Mouse (Mus musculus) G1E (cell line): ENCODE data around the gene Spata4. TPM values are rescaled to one million over a fixed set of nuclear protein-coding genes. Genes with fewer than 3 reads are reported as not detected.

Experiments
- ATAC-seq: 2 replicates; pipeline ENCODE4 v1.8.0; 2016; ENCODE audit warnings: mild to moderate bottlenecking; ENCODE audit not compliant: insufficient number of reproducible peaks, poor library complexity, low FRiP score, severe bottlenecking; ENCODE audit errors: extremely low read depth
- DNase-seq: peaks from one replicate; pipeline ENCODE4 v3.0.0; 2012; ENCODE audit warnings: low spot score
- H3K27me3 ChIP-seq: 2 replicates; pipeline ENCODE4 v1.6.1; 2012; ENCODE audit warnings: mild to moderate bottlenecking, low read length, inconsistent platforms; ENCODE audit not compliant: insufficient read depth
- H3K36me3 ChIP-seq: replicated peaks from 2 replicates; pipeline ENCODE3; 2012; ENCODE audit warnings: mild to moderate bottlenecking, inconsistent platforms
- H3K4me1 ChIP-seq: 2 replicates; pipeline ENCODE4 v1.6.1; 2012; ENCODE audit warnings: low read depth, low read length, inconsistent platforms, mixed read lengths; ENCODE audit not compliant: insufficient read depth
- H3K4me3 ChIP-seq: 2 replicates; pipeline ENCODE4 v1.5.1; 2012; ENCODE audit warnings: low read depth, mild to moderate bottlenecking, inconsistent platforms, low read length, moderate library complexity, mixed read lengths
- H3K9me3 ChIP-seq: replicated peaks from 2 replicates; pipeline ENCODE4 v1.6.1; 2012; ENCODE audit warnings: inconsistent platforms
- CTCF ChIP-seq: IDR thresholded peaks from 2 replicates; pipeline ENCODE4 v1.5.1; 2012; ENCODE audit warnings: low read depth, low read length, inconsistent platforms, mixed read lengths
- GATA1 ChIP-seq: IDR thresholded peaks from 2 replicates; pipeline ENCODE4 v1.6.1; 2012; ENCODE audit warnings: borderline replicate concordance, low read length, inconsistent platforms, mixed read lengths
- GATA2 ChIP-seq: IDR thresholded peaks from 2 replicates; pipeline ENCODE4 v1.6.1; 2012; ENCODE audit warnings: low read depth, low read length, inconsistent platforms, borderline replicate concordance
- POLR2AphosphoS5 ChIP-seq: IDR thresholded peaks from 2 replicates; pipeline ENCODE4 v1.6.1; 2012; ENCODE audit warnings: low read depth, low read length, inconsistent platforms; ENCODE audit not compliant: insufficient replicate concordance
- TAL1 ChIP-seq: conservative IDR thresholded peaks from 2 replicates; pipeline ENCODE4 v1.6.1; 2012; ENCODE audit warnings: low read depth, low read length, inconsistent platforms, mixed read lengths
- polyA plus RNA-seq: library from polyadenylated mRNA; stranded (reverse); fragments of >175 nt; gene quantifications from 2 replicates; pipeline ENCODE4 v1.2.3, GENCODE M21; 2012
- total RNA-seq, 2 experiments: library from RNA; stranded (forward) in 1 of 2; stranded (reverse) in 1 of 2; fragments of 200-1000 nt in 1 of 2; fragments of >200 nt in 1 of 2; fragmentation: Nextera tagmentation in 1 of 2; gene quantifications; 2 replicates each; pipeline ENCODE4 v1.2.3; 2014 to 2017

Spata4 gene
- total and polyA plus RNA-seq, 3 experiments = not detected

- Histone ChIP-seq H3K4me1 (no peaks in the 10 kb centered on the region), H3K36me3 (no peaks in the 10 kb centered on the region), H3K27me3 (no peaks in the 10 kb centered on the region; the same call in 1 of the 2 replicates), H3K9me3 (no peaks in the 10 kb centered on the region), H3K4me3 (no peak overlapping the region)
- ATAC-seq = no peak
- no peak for TF ChIP-seq GATA1
- TF ChIP-seq CTCF = no peak
- no peak for TF ChIP-seq GATA2
- TF ChIP-seq POLR2AphosphoS5 = no peak
- no peak for TF ChIP-seq TAL1
- no peak for DNase-seq
Measured at GRCm38 (mm10) chr8:54570618-54571609, 29.7 kb upstream of the Spata4 start.

GRCm38 (mm10) chr8:54581436-54581835 lies 19.1 kb upstream of the Spata4 start:
- no peak for DNase-seq
- H3K27me3 ChIP-seq = no peaks in the 10 kb centered on the region
- H3K4me1 ChIP-seq = no peaks in the 10 kb centered on the region
- no peak for TF ChIP-seq CTCF
- TF ChIP-seq GATA1 = no peak
- no peak for TF ChIP-seq GATA2
- no peak for TF ChIP-seq POLR2AphosphoS5
- no peak for TF ChIP-seq TAL1
- no peak overlapping the region for H3K4me3 ChIP-seq
- ATAC-seq = no peak
- no peaks in the 10 kb centered on the region for H3K36me3 ChIP-seq
- H3K9me3 ChIP-seq = no peaks in the 10 kb centered on the region

- Histone ChIP-seq H3K36me3 (no peaks in the 10 kb centered on the region), H3K4me3 (no peak overlapping the region), H3K9me3 (0 out of 2 replicates have a peak, but pooled peaks cover 2% of the 10 kb centered on the region), H3K27me3 (no peaks in the 10 kb centered on the region), H3K4me1 (no peaks in the 10 kb centered on the region)
- no peak for DNase-seq
- ATAC-seq = no peak
- no peak for TF ChIP-seq TAL1
- no peak for TF ChIP-seq GATA2
- TF ChIP-seq GATA1 = no peak
- no peak for TF ChIP-seq CTCF
- TF ChIP-seq POLR2AphosphoS5 = no peak
Measured at GRCm38 (mm10) chr8:54582886-54583285, 17.7 kb upstream of the Spata4 start.

GRCm38 (mm10) chr8:54594634-54595033 lies 5.9 kb upstream of the Spata4 start:
- ATAC-seq (no peak), DNase-seq (no peak)
- no peak overlapping the region for H3K4me3 ChIP-seq
- H3K4me1 ChIP-seq = no peaks in the 10 kb centered on the region
- no peaks in the 10 kb centered on the region for H3K27me3 ChIP-seq
- TF ChIP-seq GATA2 (no peak), POLR2AphosphoS5 (no peak), GATA1 (no peak), CTCF (no peak), TAL1 (no peak)
- H3K9me3 ChIP-seq = no peaks in the 10 kb centered on the region
- H3K36me3 ChIP-seq = no peaks in the 10 kb centered on the region

- peaks cover 7% of the 10 kb centered on the region for H3K27me3 ChIP-seq
- no peak for TF ChIP-seq GATA1
- no peak for TF ChIP-seq POLR2AphosphoS5
- no peak for TF ChIP-seq GATA2
- no peak for TF ChIP-seq TAL1
- no peak for TF ChIP-seq CTCF
- H3K4me1 ChIP-seq = peaks cover 6% of the 10 kb centered on the region; the same call in 1 of the 2 replicates
- no peaks in the 10 kb centered on the region for H3K36me3 ChIP-seq
- H3K9me3 ChIP-seq = no peaks in the 10 kb centered on the region
- DNase-seq (no peak), ATAC-seq (no peak)
- no peak overlapping the region for H3K4me3 ChIP-seq
Measured at GRCm38 (mm10) chr8:54596051-54596450, 4.5 kb upstream of the Spata4 start.

GRCm38 (mm10) chr8:54596940-54597339 lies 3.6 kb upstream of the Spata4 start:
- Histone ChIP-seq H3K36me3 (no peaks in the 10 kb centered on the region), H3K4me1 (peaks cover 6% of the 10 kb centered on the region; the same call in 1 of the 2 replicates), H3K9me3 (no peaks in the 10 kb centered on the region), H3K4me3 (no peak overlapping the region), H3K27me3 (peaks cover 7% of the 10 kb centered on the region)
- TF ChIP-seq POLR2AphosphoS5 = no peak
- no peak for TF ChIP-seq GATA2
- no peak for TF ChIP-seq GATA1
- TF ChIP-seq TAL1 = no peak
- TF ChIP-seq CTCF = no peak
- ATAC-seq = no peak
- DNase-seq = no peak
